Mouse (Mus musculus) neural tube, embryonic 15.5 days (tissue): Measurements from ENCODE around the gene Blnk. TPM values are rescaled to one million over a fixed set of nuclear protein-coding genes. Genes with fewer than 3 reads are reported as not detected.

Experiments used
- ATAC-seq: fragments of 200-750 bp; cut with Nextera tagmentation; 2 replicates; pipeline ENCODE4 v1.8.0; 2017; ENCODE audit warnings: mild to moderate bottlenecking, moderate TSS enrichment, moderate library complexity; ENCODE audit not compliant: low FRiP score
- H3K27ac ChIP-seq: fragments of 300-500 bp; sonication (generic); replicated peaks from 2 replicates; pipeline ENCODE4 v1.5.1; 2015; ENCODE audit warnings: mild to moderate bottlenecking, inconsistent platforms
- H3K27me3 ChIP-seq: fragments of 300-500 bp; sonication (generic); replicated peaks from 2 replicates; pipeline ENCODE4 v1.6.1; 2015; ENCODE audit warnings: inconsistent platforms
- H3K36me3 ChIP-seq: fragments of 300-500 bp; sonication (generic); 2 replicates; pipeline ENCODE4 v1.6.1; 2015; ENCODE audit warnings: inconsistent platforms
- H3K4me1 ChIP-seq: fragments of 300-500 bp; sonication (generic); 2 replicates; pipeline ENCODE4 v1.6.1; 2015; ENCODE audit warnings: inconsistent platforms
- H3K4me2 ChIP-seq: fragments of 300-500 bp; sonication (generic); 2 replicates; pipeline ENCODE4 v1.6.1; 2015; ENCODE audit warnings: inconsistent platforms, mild to moderate bottlenecking, moderate library complexity
- H3K4me3 ChIP-seq: fragments of 300-500 bp; sonication (generic); replicated peaks from 2 replicates; pipeline ENCODE4 v1.5.1; 2015; ENCODE audit warnings: mild to moderate bottlenecking, inconsistent platforms
- H3K9ac ChIP-seq: fragments of 300-500 bp; sonication (generic); replicated peaks from 2 replicates; pipeline ENCODE4 v1.6.1; 2015; ENCODE audit warnings: mild to moderate bottlenecking, inconsistent platforms
- H3K9me3 ChIP-seq: fragments of 300-500 bp; sonication (generic); replicated peaks from 2 replicates; pipeline ENCODE4 v1.6.1; 2016; ENCODE audit warnings: inconsistent platforms
- WGBS: fragments of 180-500 bp; shearing (Covaris S2); methylation state at CpG from one replicate; pipeline ENCODE4 v1.1.7; 2015; ENCODE audit warnings: mixed read lengths; 5-methylcytosine and 5-hydroxymethylcytosine counted together
- polyA plus RNA-seq: library from polyadenylated mRNA; unstranded; fragments of >200 nt; fragmentation: Nextera tagmentation; extraction: Ambion mirVana; gene quantifications from 2 replicates; pipeline ENCODE4 v1.2.1, GENCODE M21; 2015

Blnk gene
- polyA plus RNA-seq, 1 experiment from 2014 or later = 1.0 TPM

DNA sequence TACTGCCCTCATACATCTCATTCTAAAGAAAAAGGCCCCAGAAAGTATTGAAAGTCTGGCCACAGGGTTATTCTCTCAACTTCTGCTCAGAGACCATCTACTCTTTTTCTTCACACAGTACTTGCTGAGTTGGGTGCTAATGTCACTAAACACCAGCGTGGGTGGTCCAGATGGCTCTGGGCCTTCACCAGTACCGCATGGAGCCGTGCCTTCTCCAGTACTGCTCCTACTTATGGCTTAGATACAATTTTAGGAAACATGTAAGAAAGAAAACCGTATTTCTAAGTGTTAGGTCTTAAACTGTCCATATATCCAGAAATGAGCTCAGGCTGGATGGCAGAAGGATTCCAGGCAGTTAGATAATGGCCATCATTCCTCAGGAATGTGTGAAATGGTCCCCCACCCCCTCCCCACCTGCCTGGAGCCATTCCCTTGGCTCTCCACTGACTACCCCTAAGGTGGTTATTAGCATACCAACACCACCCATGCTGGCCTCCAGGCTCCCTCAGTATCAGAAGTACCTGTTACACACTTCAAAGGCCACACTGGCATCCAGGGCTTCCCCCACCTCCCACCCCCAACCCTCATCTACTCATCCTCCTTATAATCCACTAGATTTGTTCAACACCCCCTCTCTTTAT, 47.3 kb downstream of the Blnk start:
- no peak overlapping the region for H3K4me3 ChIP-seq
- ATAC-seq = no peak
- WGBS = 81% methylated on average over 4 of the region's 4 CpGs

DNA sequence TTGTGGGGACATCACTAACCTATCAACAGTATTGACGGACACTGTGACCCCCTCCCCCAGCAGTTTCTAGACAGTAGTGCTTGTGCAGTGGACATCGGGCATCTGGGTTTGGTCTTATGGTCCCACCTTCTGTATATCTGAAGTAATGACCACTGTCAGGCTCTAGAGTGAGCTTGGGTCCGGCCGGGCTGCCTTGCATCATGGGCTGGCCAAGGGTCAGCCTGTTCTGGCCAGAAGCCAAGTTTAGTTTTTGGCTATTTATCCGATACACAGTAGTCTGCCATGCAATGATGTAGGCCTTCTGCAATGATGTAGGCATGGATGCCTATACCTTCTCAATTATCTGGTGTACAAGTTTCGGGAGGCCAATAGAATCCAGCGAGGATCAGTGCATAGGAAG, 50.8 kb downstream of the Blnk start:
- Histone ChIP-seq H3K27me3 (no peaks in the 10 kb centered on the region), H3K4me3 (no peak overlapping the region), H3K36me3 (no peaks in the 10 kb centered on the region), H3K9ac (no peak overlapping the region), H3K4me2 (no peak overlapping the region), H3K4me1 (no peaks in the 10 kb centered on the region), H3K27ac (no peak overlapping the region), H3K9me3 (peaks cover 4% of the 10 kb centered on the region)
- ATAC-seq = no peak
- 88% methylated on average over 7 of the region's 7 CpGs for WGBS

More for the DNA sequence above, 47.3 kb downstream of the Blnk start:
- no peaks in the 10 kb centered on the region for H3K4me1 ChIP-seq
- no peaks in the 10 kb centered on the region for H3K27me3 ChIP-seq
- H3K4me2 ChIP-seq = no peak overlapping the region
- H3K36me3 ChIP-seq = no peaks in the 10 kb centered on the region
- no peak overlapping the region for H3K9ac ChIP-seq
- H3K27ac ChIP-seq = no peak overlapping the region
- no peaks in the 10 kb centered on the region for H3K9me3 ChIP-seq

DNA sequence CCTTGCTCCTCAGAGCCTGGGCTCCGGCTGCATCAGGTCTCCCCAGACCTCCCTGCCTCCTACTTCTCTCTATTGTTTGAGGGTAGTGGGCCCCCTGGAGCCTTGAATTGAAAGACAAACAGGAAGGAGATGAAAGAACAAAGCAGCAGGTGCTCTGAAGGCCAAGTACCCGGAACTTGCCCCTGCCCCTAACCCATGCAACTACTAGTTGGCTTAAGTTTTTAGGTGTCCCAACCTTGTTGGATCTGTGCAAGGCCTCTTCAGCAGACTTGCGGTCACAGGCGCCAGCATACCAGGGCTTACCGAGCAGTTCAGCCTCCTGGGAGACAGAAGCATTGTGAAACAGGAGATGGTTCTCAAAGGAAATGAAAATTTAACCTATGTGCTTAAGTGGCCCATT, 58.3 kb downstream of the Blnk start:
- no peak for ATAC-seq
- 29% methylated on average over 5 of the region's 5 CpGs for WGBS
- Histone ChIP-seq H3K4me2 (no peak overlapping the region), H3K9ac (no peak overlapping the region), H3K27me3 (no peaks in the 10 kb centered on the region), H3K9me3 (peaks cover 4% of the 10 kb centered on the region), H3K36me3 (no peaks in the 10 kb centered on the region), H3K4me3 (no peak overlapping the region), H3K27ac (no peak overlapping the region), H3K4me1 (no peaks in the 10 kb centered on the region)

DNA sequence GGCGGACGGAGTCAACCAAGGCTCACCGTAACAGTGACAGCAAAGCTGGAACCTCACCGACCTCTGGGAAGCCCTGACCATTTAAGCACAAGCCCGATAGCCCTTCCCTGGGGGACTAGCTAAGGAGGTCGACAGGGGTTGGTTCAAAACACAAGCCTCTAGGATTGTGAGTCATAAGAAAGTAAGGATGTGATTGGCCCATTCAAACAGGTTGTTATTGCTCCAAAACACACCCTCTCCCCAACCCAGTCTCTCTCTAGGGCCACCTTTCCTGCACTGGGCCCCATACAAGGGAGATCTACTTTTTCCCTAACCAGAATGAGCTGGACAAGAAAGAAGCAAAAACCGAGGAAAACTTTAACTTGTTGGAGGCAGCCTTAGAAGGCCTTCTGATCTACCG, 59.0 kb downstream of the Blnk start:
- H3K36me3 ChIP-seq = no peaks in the 10 kb centered on the region
- H3K9ac ChIP-seq = no peak overlapping the region
- H3K9me3 ChIP-seq = peaks cover 4% of the 10 kb centered on the region
- H3K27me3 ChIP-seq = no peaks in the 10 kb centered on the region
- H3K4me1 ChIP-seq = no peaks in the 10 kb centered on the region
- no peak overlapping the region for H3K4me3 ChIP-seq
- 42% methylated on average over 8 of the region's 8 CpGs for WGBS
- no peak overlapping the region for H3K4me2 ChIP-seq
- no peak overlapping the region for H3K27ac ChIP-seq
- ATAC-seq = no peak

DNA sequence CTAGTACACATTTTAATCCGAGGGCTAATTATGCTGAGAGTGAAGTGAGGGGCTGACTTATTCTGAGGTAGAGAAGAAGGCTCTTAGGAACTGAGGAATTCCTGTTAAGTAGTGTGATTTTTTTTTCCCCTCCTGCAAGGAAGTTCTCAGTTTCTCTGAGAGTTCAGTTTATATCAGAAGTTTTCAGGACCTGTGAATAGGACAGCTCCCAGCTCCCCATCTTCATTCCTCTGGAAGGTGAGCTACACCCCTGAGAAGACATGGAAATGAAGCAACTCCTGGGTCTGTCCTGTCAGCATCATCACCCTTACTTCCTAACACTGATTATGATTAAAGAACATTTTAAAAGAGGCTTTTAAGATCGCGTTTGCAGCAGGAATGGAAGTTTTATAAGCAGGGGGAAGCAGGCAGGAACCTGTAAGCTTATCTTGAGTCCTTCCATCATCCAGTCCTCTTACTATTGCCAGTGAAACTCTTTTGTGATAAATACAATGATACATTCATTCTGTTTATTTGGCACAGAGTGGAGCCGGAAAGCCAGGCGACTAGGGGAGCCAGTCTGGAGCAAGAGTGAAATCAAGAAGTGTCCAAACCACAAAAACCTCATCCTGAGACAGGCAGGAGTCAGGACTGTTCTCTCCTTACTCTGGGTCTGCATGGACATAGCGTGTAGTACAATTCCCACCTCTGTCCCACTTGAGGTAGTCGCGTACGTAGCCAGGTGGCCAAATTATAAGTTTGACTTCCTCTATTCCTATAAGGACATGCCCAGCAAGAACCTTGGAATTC, 62.6 kb downstream of the Blnk start:
- Histone ChIP-seq H3K27ac (no peak overlapping the region), H3K9me3 (no peaks in the 10 kb centered on the region), H3K4me2 (no peak overlapping the region), H3K4me1 (no peaks in the 10 kb centered on the region), H3K27me3 (no peaks in the 10 kb centered on the region), H3K9ac (no peak overlapping the region), H3K36me3 (no peaks in the 10 kb centered on the region), H3K4me3 (no peak overlapping the region)
- WGBS = 71% methylated on average over 9 of the region's 9 CpGs
- ATAC-seq = no peak

DNA sequence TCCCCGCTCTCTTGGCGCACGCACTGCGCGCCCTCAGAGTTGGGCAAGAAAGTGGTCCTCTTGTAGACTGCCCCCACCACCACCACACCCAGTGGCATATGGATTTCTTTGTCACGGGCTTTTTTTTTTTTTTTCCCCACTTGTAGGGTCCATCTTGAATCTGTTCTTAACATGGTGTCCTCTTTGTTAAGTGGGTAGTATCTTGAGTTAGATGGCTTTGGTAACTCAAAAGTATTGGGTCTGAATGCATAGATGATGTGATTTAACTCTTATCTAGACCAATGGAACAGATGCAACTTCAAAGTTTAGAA, 99.0 kb downstream of the Blnk start:
- WGBS = 2% methylated on average over 6 of the region's 6 CpGs
- no peak for ATAC-seq
- Histone ChIP-seq H3K9me3 (no peaks in the 10 kb centered on the region), H3K4me2 (peak overlapping the region; percentile 78), H3K27me3 (peaks cover 19% of the 10 kb centered on the region), H3K4me3 (peak overlapping the region; percentile 84), H3K9ac (peak overlapping the region; percentile 63), H3K4me1 (peaks cover 12% of the 10 kb centered on the region; the same call in 1 of the 2 replicates), H3K36me3 (0 out of 2 replicates have a peak, but pooled peaks cover 3% of the 10 kb centered on the region), H3K27ac (peak overlapping the region; percentile 97)

DNA sequence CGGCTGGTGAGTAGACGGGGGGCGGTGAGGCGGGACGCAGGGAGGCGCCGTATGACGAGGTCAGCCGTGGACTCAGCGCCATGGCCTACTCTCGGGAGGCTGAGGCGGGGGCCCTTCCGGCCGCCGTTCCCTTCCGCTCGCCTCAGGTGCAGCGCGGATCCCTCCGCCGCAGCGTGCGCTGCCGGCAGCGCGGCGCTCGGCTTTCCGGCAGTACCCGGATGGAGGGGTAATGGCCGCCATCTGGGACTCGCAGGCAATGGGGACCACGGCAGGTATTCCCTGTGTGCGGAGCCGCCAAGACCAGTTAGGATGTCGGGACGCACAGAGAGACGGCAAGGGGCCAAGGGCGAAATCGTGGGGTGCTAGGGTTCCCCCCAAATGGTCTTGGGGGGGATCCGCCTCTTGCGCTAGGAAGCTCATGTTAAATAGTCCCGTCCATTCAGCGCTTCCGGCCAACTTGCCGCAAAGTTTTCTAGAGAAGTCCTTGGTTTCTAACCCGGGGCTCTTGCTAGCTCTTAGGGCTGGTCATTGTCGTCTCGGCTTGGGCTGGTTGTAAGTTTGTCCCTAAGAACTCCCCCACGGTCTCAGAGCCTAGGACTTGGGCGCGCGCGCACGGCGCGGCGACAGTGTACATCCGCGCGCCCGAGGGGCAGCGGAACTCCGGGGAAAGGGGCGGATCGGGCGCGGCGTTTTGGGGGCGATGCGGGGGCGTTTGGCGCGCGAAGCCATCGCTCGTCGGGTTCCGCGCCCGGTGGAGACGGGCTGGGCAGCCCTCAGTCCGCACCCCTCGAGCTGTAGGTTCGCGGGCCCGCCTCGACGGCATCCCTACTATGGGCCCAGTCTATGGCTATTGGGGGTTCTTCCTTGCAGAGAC, 99.6 kb downstream of the Blnk start, which contains the start of gene Zfp518a:
Zfp518a (plus strand) TSS at position 187 of the 874 bp plus-strand sequence.
- no peaks in the 10 kb centered on the region for H3K9me3 ChIP-seq
- peaks cover 12% of the 10 kb centered on the region; the same call in 1 of the 2 replicates for H3K4me1 ChIP-seq
- 0 out of 2 replicates have a peak, but pooled peaks cover 3% of the 10 kb centered on the region for H3K36me3 ChIP-seq
- H3K4me3 ChIP-seq = peak within 1 kb of the TSS; percentile 84
- peak within 1 kb of the TSS; percentile 78 for H3K4me2 ChIP-seq
- WGBS = under 1% methylated on average over 89 of the region's 89 CpGs
- peak; percentile 96 for ATAC-seq
- peak within 1 kb of the TSS; percentile 97 for H3K27ac ChIP-seq
- H3K9ac ChIP-seq = peak within 1 kb of the TSS; percentile 63
- H3K27me3 ChIP-seq = peaks cover 23% of the 10 kb centered on the region

DNA sequence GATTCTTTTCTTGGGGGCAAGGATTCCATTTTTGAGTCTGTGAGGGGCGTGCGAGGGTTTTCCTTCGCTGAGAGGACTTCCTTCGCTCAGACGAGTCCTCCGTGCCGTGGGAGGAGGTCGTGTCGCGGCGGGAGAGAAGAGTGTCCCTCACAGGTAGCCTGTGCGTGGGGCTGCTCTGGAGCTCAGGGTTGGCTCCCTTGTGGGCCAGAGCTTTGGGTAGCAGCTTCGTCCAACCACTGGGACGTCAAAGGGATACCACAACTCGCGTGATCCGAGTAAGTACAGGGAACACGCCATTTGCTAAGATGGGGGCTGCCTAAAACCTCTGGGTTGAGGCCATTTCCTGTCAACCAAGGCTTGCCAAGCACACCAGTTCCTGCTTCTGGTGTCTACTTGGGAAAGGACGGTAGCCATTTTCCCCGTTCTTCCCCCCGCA, 100.2 kb downstream of the Blnk start:
- Histone ChIP-seq H3K4me1 (peaks cover 12% of the 10 kb centered on the region; the same call in 1 of the 2 replicates), H3K27ac (peak overlapping the region; percentile 97), H3K36me3 (no peaks in the 10 kb centered on the region), H3K9ac (peak overlapping the region; percentile 63), H3K4me2 (peak overlapping the region; percentile 78), H3K4me3 (peak overlapping the region; percentile 84), H3K9me3 (no peaks in the 10 kb centered on the region), H3K27me3 (peaks cover 28% of the 10 kb centered on the region)
- peak; percentile 65 for ATAC-seq
- WGBS = 47% methylated on average over 21 of the region's 21 CpGs

DNA sequence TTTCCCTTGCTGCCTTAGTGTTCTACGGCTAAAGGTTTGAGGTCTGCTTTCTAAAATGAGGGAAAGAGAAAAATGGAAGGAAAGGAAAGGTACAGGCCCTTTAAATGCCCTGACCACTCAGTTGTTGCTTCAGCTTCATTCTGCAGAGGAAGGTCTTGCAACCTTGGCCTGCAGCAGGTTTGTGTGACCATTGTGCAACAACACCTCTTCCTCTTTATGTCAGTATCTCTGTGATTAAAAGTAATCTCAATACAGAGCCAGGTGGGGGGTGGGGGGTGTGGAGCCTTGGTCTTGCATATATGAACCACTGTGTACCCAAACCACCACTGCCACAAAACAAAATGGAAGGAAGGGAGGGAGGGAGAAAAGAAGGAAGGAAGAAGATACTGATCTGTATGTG, 105.4 kb downstream of the Blnk start:
- H3K36me3 ChIP-seq = no peaks in the 10 kb centered on the region
- no peak overlapping the region for H3K4me3 ChIP-seq
- H3K4me2 ChIP-seq = no peak overlapping the region
- no peak for ATAC-seq
- 94% methylated on average over 1 of the region's 1 CpGs for WGBS
- no peak overlapping the region for H3K9ac ChIP-seq
- no peaks in the 10 kb centered on the region for H3K9me3 ChIP-seq
- no peak overlapping the region for H3K27ac ChIP-seq
- peaks cover under 1% of the 10 kb centered on the region; the same call in 1 of the 2 replicates for H3K4me1 ChIP-seq
- H3K27me3 ChIP-seq = peaks cover 66% of the 10 kb centered on the region

DNA sequence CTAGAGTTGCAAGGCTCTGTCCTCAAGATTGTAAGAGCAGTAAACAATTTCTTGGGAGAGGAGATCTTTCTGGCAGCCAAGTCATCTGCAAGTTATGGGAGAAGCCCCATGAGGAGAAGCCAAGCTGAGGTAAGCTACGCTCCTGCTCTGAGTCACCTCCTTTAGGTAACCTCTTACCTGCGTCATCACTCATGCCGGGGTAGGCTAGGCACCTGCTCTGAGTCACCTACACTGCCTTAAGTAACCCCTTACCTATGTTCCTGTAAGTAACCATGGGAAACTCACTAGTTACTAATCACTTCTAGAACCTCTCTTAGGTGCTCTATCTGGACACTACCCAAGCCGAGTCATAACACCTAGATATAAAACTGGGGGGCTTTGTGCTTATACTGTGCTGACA, 112.6 kb downstream of the Blnk start:
- Histone ChIP-seq H3K4me3 (no peak overlapping the region), H3K4me2 (no peak overlapping the region), H3K27ac (no peak overlapping the region), H3K9me3 (no peaks in the 10 kb centered on the region), H3K36me3 (no peaks in the 10 kb centered on the region), H3K4me1 (no peaks in the 10 kb centered on the region), H3K9ac (no peak overlapping the region), H3K27me3 (peaks cover 82% of the 10 kb centered on the region)
- ATAC-seq = no peak
- 90% methylated on average over 4 of the region's 4 CpGs for WGBS
